Mouse (Mus musculus) liver, postnatal 0 days (tissue): ENCODE results near the gene Dok1.

Source experiments
- CTCF ChIP-seq: sonication (generic); IDR thresholded peaks from 2 replicates; pipeline ENCODE4 v1.5.1; 2016; ENCODE audit warnings: antibody characterized with exemption, low read depth
- EP300 ChIP-seq: IDR thresholded peaks from 2 replicates; pipeline ENCODE4 v1.6.1; 2016; ENCODE audit warnings: antibody characterized with exemption, low read depth, mild to moderate bottlenecking

GRCm38 (mm10) chr6:83049367-83049766, 16.1 kb upstream of the Dok1 start:
- TF ChIP-seq CTCF (no peak), EP300 (no peak)
